Mouse (Mus musculus) kidney, adult 8-10 months (tissue): ENCODE measurements around the gene Olfr1163.
"Not testable (repeated sequence)": the region's sequence is repeated elsewhere in the genome, so short reads cannot be mapped to it uniquely, and the experiment has no call there.

Experiments used
- DNase-seq, 2 experiments: peaks; one replicate each; pipeline ENCODE4 v3.0.0; 2022

The Olfr1163 gene

DNA sequence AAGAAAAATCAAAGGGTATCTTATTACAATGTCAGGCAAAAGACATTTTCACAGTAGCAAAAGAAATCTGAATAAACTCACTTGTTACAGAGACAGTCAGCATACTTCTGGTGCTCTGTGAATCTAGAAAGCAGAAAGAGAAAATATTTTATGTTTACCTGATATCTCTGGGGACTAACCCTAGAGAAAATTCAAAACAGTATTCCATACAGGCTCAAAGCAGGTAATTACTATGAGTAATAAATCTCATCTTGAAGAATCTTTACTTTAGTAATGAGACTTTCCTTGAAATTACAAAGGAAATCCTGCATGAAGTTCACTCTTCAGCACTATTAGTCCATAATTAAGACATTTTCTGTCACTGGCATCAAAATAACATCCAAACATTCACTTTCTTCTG, at the start of gene Olfr1163:
Gene Olfr1163, minus strand, starts transcription at position 101 of the 400 bp plus-strand sequence.
- DNase-seq, result no peak

DNA sequence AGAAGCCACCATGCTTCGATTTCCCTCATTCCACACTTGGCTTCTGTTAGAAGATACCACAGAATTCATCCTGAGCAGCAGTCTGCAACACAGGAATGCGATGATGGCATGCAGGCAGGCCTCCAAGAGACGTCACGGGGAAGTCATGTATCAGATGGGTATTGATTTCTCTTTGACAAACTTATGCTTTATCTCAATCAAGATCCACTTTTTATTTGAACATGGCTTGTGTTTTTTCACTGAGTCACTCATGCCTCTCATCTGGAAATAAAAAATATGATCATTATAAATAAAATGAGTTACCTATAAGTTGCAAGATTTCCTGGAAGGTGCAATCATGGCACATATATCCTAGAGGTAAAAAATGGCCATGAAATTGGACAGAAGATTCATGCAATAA, 22.2 kb upstream of the Olfr1163 start, which contains the start of gene Olfr1164:
Gene Olfr1164, minus strand, starts transcription at position 101 of the 400 bp plus-strand sequence.
- DNase-seq, result no peak

DNA sequence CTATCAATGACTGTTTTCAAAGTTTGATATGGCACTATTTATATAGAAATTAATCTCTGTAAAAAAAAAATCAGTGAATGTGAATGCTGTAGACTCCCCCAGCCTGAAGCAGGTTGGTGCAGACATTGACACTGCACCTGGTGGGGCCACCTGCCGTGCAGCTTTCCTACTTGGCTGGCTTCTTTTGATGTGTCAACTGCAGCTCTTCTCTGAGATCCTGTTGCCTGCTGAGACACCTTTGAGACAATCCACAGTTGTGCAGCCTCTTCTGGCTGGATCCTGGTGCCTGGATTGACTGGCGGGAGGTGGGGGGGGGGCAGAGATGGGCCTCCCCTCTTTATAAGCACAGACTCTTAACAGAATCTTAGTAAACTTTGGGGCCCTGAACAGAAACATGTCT, 8.0 kb downstream of the Olfr1163 start:
- DNase-seq, result no peak

DNA sequence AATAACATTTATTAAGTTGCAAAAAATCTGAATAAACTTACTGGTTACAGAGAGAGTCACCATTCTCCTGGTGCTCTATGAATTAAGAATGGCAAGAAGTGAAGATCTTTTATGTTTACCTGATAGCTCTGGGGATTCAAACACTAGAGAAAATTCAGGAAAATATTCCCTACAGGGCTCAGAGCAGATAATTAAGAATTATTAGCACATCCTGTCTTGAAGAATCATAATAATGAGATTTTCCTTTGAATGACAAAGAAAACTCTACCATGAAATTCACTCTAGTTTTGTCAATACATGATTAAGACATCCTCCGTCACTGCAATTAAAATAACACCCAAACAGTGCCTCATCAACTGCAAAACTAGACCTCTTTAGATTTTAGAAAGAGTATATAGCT, 20.6 kb downstream of the Olfr1163 start, which contains the start of gene Olfr1162:
Gene Olfr1162, minus strand, starts transcription at position 101 of the 400 bp plus-strand sequence.
- DNase-seq, result no peak

DNA sequence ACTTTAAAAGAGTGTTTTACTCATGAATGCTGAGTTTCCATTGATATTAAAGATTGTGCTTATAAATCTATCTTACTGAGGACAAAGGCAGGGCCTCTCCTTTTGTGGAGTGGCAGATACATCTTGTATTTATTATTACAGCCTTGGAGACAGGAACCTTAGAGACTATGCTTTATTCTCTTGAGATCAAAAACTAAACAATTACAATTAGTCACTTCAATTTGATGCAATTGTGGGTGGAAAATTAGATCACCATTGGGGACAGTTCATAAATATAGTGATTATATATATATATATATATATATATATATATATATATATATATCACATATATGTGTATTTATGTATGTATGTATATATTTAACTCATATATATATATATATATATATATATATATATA, 34.0 kb downstream of the Olfr1163 start, which contains the start of gene Olfr73:
Gene Olfr73, minus strand, starts transcription at position 101 of the 400 bp plus-strand sequence.
- no peak for DNase-seq

DNA sequence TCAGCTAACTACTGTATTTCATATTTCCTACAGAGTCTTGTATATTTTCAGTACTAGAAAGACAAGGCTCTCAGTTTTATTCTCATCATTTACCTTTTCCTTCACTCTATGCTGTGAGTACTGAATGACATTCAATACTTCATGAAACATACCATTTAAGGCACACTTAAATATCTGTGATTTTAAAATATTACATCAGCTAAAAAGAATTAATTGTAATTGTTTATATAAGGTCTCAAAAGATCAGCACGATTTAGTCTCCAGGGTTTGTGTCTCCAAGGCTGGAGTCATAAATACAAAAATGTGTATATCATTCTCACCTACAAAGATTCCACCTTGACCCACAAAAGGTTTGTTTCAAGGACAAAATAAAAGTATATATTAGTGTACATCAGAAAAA, 49.2 kb downstream of the Olfr1163 start, which contains the start of gene Olfr1161:
Gene Olfr1161, plus strand, starts transcription at position 301 of the 400 bp plus-strand sequence.
- DNase-seq, result not testable (repeated sequence)
